Mouse (Mus musculus): ENCODE data around the gene Itpkc.
"Not testable (repeated sequence)": the region's sequence is repeated elsewhere in the genome, so short reads cannot be mapped to it uniquely, and the experiment has no call there.

Itpkc gene

DNA sequence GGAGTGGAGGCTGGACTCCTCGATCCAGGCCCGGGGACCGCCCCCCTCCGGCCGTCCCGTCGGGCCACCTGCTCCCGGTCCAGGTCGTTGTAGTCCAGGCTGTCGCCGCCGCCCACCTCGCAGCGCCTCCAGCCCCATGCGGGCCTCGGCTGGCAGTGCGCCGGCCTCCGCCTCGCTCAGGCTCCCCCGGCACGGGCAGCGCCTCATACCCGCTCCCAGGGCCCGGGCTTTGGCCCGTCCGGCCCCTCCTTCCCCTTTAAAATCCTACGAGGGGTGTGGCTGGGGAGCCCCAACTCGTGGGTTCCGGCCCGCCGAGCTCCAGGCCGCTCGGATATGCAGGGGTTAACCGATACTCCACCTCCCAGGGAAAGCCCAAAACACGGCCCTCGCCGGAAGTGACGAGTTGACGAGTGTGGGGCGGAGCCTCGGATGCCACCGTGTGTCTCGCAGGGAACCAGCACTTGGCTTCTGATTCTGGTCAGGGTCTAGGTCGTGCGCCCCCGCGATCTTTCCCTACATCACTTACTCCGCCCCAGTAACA lies at the start of gene Itpkc:
Itpkc (minus strand) TSS at position 381 of the 541 bp plus-strand sequence.
- DNase-seq: peak; percentile 89 to 91

DNA sequence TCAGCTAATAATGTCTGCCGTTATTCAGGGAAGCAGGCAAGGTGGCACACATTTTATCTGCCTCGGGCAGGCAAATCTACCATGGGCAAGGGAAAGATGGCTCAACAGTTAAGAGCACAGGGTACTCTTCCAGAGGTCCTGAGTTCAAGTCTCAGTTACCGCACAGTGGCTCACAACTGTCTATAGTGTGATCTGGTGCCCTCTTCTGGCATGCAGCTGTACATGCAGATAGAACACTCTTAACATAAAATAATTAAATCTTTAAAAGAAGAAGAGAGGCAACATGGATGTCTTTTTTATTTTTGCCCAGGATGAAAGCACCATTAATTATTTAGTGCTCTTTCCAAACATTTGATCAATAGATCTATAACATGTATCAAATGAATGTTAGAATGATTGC lies 48.7 kb upstream of the Itpkc start:
- no peak for DNase-seq

- DNase-seq: no peak
These were observed 47.6 kb upstream of the Itpkc start for GRCm38 (mm10) chr7:27276021-27276420.

DNA sequence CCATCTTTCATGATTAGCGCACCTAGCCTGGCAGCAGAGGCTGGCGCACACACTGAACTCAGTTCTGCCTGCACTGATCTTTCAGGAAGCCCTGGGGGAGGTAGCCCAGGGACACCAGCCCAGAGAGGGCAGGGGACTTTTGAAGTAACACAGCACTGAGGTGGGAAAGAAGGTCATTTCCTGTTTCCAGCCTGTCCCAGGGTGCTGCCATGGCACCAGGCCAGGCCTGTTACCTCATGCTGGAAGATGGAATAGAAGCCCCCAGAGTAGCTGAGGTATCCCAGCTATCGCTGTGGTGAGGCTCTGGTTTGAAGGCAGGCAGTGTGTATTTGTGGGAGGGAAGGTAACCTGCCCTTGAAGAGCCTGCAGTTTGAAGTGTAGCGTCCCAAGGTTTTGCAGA lies 46.5 kb upstream of the Itpkc start:
- no peak for DNase-seq

GRCm38 (mm10) chr7:27273739-27274351 lies 45.4 kb upstream of the Itpkc start:
- DNase-seq: no peak

- DNase-seq: no peak
These were observed 43.0 kb upstream of the Itpkc start for GRCm38 (mm10) chr7:27271423-27271822.

DNA sequence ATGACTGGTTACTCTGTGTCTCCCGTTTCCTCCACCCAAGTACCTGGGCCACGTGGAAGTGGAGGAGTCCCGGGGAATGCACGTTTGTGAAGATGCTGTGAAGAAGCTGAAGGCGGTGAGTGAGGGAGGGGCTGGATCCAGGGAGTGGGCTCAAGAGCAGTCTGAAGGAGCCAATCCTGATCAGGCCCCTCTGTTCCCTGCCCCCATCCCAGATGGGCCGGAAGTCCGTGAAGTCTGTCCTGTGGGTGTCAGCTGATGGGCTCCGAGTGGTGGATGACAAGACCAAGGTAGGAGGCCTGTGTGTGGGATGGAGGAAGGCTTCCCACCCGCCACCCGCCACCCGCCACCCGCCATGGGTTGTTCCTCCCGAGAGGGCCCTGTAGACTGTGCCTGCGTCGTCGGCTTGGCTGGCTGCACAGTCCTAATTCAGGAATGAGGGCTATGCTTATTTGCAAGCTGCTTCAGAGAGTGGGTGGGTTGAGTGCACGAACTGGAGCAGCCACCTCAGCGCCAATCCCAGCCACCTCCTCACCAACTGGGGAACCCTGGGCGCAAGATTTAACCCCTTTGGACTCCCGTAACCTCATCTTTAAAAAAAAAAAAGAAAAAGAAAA lies 38.2 kb upstream of the Itpkc start:
- DNase-seq: no peak

- no peak for DNase-seq
These were observed 36.3 kb upstream of the Itpkc start for GRCm38 (mm10) chr7:27264761-27265160.

- no peak for DNase-seq
These were observed 33.4 kb upstream of the Itpkc start for GRCm38 (mm10) chr7:27261888-27262287.

- DNase-seq: no peak
These were observed 32.4 kb upstream of the Itpkc start for GRCm38 (mm10) chr7:27260856-27261255.

- DNase-seq: no peak
These were observed 31.3 kb upstream of the Itpkc start for GRCm38 (mm10) chr7:27259771-27260170.

GRCm38 (mm10) chr7:27259271-27259721 lies 30.8 kb upstream of the Itpkc start:
- DNase-seq: no peak

GRCm38 (mm10) chr7:27258205-27258899 lies 29.9 kb upstream of the Itpkc start, which contains the start of gene Numbl:
TSS of gene Numbl (plus strand) at chr7:27258433.
- peak; percentile 92 to 93 for DNase-seq

- DNase-seq: no peak
These were observed 29.4 kb upstream of the Itpkc start for GRCm38 (mm10) chr7:27257852-27258204.

DNA sequence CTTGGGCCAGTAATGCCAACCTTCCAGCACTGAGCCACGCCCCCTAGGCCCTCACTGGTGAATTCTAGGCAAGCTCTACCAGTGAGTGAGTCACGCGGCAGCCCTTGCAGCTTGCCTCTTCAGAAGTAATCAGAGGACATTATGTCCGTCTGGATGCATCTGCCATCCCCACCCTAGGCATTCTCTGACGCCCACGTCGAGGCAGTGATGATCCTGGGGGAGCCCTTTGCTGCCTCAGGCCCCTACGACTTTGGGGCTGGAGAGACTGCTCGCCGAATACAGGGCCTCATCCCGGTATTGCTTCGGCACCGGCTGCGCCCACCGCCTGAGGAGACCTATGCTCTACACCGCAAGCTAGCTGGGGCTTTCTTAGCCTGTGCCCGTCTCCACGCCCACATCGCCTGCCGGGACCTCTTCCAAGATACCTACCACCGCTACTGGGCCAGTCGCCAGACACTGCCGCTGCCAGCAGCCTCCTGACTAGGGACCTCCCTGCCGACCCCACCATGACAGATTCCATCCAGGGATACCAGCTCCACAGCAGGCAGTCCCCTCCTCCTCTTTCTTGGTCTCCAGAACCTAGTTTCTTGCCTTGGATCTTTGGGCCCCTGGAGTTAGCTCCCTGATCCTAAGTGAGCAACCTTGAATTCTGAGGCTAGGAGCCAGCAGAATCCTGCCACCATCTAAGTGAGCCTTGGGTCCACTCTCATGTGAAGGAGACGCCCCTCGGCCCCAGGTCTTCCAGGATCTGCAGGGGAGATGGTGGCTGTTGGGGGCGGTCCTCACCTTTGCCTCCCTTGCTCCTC lies 28.8 kb upstream of the Itpkc start:
- DNase-seq: peak; percentile 54 to 59

GRCm38 (mm10) chr7:27255721-27256120 lies 27.3 kb upstream of the Itpkc start:
- DNase-seq: peak; percentile 54 to 71

DNA sequence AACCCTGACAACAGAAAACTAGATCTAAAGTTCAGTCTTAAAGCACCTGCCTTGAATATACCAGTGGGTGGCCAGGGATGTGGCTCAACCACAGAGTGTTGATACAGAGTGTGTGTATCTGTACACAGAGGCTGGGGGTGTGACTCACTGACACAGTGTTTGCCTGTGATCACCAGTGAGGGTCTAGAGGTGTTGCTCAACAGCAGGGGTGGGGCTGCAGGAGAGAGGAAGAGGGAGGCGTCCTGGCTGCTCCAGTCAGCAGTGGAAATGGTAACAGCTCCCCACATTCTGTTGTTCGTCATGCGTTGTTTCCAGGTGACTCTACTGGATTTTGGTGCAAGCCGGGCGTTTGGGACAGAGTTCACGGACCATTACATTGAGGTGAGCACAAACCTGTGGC lies 23.5 kb upstream of the Itpkc start:
- DNase-seq: no peak

- no peak for DNase-seq
These were observed 21.5 kb upstream of the Itpkc start for GRCm38 (mm10) chr7:27249928-27250327.

GRCm38 (mm10) chr7:27249146-27249545 lies 20.7 kb upstream of the Itpkc start:
- peak in 1 of 2 experiments; percentile 34 for DNase-seq

GRCm38 (mm10) chr7:27244088-27244487 lies 15.6 kb upstream of the Itpkc start:
- DNase-seq: not testable (repeated sequence)

GRCm38 (mm10) chr7:27243211-27243610 lies 14.8 kb upstream of the Itpkc start:
- DNase-seq: no peak

- no peak for DNase-seq
These were observed 10.1 kb upstream of the Itpkc start for GRCm38 (mm10) chr7:27238568-27238967.

DNA sequence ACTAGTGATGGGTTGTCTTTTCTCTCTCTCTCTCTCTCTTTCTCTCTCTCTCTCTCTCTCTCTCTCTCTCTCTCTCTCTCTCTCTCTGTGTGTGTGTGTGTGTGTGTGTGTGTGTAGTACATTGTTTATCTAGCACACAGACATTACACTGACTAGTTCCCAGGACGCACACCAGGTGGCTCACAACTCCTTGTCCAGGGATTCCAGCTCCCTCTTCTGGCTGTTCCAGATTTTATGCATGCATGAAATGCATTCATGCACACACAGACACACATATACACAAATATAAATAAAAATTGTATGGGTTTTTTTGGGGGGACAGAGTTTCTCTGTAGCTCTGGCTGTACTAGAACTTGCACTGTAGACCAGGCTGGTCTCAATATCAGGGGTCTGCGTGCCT lies 9.1 kb upstream of the Itpkc start:
- DNase-seq: no peak
